Mouse (Mus musculus): ENCODE measurements around the gene Gm20388.

Gm20388 gene

DNA sequence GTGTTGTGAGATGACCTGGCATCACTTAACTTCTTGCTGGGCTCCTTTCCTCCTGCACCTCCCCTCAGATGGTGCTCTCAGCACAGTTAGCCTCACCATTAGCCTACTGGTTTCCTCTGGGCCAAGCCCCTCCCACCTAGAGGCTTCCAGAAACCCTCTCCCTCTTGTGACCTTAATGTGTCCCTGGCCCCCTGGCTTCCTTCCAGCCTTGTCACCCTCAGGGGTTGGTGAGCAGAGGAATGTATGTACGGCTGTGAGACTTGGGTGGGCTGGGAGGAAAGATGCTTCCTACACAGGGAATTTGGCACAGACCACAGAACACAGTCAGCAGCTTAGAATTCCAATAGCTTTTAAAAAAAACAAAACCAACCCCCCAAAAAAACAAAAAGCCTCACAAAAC lies 1970.2 kb downstream of the Gm20388 start:
- DNase-seq (ENCODE audit: low read depth, low spot score): no peak

DNA sequence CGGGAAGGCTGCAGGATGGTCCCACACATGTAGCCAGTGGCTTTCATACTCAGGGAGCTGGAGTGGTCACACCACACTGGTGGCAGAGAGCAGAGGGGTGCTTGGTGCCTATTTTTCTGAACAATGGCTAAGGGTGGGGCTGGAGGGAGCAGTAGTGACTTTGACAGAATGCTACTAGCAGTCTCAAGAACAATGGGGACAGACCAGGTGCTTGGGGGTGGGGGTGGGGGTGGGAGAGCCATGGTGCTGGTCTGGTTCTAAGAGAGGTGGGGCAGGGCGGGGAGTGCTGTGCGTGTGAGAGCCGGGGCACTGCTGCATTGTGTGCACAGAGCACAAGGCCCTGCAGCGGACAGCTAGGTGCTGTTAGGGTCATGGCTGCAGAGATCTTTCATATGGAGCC lies 1971.3 kb downstream of the Gm20388 start:
- no peak for DNase-seq (ENCODE audit: low read depth, low spot score)

DNA sequence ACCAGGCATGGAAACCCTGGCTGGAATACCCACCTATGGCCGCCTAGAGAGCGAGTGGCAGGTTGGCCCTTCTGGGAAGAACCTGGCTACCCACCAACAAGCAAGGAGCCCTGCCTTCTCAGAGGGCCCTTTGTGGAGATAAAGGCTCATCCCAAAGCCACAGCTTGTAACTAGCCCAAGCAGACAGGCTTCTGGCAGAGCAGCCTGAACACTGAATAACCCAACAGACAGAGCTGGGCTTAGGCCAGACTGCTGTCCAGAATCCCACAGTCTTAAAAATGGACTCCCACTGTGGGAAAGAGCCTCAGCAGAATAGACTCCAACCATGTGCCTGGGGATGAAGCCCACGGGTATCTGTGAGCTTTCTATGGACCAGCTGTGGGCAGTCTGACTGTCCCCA lies 1973.5 kb downstream of the Gm20388 start:
- no peak for DNase-seq (ENCODE audit: low read depth, low spot score)

DNA sequence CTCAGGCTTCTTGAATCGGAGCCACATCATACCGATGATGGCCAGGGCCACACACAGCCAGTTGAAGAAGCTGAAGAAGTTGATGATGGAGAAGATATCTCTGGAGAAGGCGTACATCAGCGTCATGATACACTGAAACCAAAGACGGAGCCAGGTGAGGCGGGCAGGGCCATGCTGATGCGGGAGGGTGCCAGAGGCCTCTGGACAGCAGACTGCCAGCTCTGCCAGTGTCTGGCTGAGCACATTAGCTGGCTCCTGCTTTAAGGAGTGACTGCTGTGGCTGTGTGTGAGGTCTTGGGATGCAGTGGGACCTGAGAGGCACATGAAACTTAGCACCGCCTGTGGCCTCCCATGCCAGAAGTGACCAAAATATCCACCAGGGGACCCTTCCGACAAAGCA lies 1974.4 kb downstream of the Gm20388 start:
- no peak for DNase-seq (ENCODE audit: low read depth, low spot score)

DNA sequence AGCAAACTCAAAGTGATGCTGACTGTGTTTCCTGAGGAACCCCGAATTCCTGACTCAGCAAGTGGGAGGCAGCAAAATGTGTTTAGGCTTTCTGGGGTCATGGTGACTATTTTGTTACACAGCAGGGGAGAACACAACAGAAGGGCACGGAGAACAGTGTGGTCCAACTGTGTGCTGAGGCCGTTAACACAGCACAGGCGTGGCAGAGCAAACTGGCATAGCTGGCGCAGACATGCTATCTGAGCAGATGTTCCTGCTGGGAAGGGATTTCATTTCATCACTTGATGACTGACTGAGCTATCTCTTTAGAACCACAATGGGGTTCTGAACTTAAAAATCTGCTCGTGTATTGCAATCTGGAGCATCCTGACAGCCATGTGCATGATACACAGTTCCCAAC lies 1974.8 kb downstream of the Gm20388 start:
- no peak for DNase-seq (ENCODE audit: low read depth, low spot score)

DNA sequence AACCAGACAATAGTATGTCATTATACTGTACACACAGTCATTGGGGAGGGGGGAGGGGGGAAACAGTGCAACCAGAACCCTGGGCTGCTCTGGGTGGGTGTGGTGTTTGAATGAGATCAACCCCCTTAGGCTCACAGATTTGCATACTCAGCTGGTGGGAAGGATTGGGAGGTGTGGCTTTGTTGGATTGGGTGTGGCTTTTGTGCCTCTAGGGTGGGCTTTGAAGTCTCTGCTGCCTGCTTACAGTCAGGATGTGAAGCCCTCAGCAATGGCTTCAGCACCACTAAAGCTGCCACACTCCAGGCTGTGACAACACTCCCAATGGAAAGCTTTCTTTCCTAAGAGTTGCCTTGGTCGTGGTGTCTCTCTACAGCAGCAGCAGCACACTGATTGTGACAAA lies 1976.9 kb downstream of the Gm20388 start:
- DNase-seq (ENCODE audit: low read depth, low spot score): no peak

DNA sequence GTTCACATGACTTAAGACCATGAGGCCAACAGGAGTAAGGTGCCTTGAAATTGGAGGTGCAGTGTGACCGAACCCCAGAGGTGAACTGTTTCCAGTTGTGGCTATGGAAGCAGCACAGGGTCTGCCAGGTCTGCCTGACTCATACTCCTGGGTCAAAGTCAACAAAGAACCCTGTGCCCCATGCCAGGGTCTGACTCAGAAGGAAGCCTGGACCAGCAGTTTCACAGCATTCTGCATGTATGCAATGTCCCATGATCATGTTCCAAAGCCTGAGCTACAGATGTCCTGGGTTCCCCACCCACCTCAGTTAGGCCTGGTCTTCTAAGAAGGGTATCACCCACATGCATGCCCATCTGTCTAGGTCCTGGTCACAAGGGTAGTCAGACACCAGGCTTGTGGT lies 1978.7 kb downstream of the Gm20388 start:
- no peak for DNase-seq (ENCODE audit: low read depth, low spot score)

- no peak for DNase-seq (ENCODE audit: low read depth, low spot score)
These were observed 1979.5 kb downstream of the Gm20388 start for GRCm38 (mm10) chr8:121889810-121890785.

GRCm38 (mm10) chr8:121892875-121893274 lies 1982.2 kb downstream of the Gm20388 start:
- DNase-seq (ENCODE audit: low read depth, low spot score): no peak

DNA sequence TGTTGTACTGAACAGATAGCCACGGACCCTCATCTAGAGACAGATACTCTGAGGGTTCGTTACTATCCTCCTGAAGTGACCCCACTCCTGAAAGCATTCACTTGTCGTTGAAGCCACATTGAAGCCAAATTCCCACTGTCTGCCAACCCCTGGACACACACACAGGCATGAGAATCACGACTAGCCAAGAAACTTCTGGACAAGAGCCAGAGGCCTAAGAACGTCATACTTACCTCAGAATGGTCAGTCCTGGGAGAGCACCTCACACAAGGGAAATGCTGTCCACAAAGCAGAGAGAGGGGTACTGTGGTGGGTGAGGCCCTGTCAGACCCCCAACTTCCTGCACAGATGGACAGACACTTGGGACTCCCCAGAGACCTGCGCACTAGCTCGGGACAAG lies 1985.3 kb downstream of the Gm20388 start:
- DNase-seq (ENCODE audit: low read depth, low spot score): no peak

- no peak for DNase-seq (ENCODE audit: low read depth, low spot score)
These were observed 1986.0 kb downstream of the Gm20388 start for GRCm38 (mm10) chr8:121896476-121897145.

- DNase-seq (ENCODE audit: low read depth, low spot score): no peak
These were observed 1986.6 kb downstream of the Gm20388 start for GRCm38 (mm10) chr8:121897205-121897604.

DNA sequence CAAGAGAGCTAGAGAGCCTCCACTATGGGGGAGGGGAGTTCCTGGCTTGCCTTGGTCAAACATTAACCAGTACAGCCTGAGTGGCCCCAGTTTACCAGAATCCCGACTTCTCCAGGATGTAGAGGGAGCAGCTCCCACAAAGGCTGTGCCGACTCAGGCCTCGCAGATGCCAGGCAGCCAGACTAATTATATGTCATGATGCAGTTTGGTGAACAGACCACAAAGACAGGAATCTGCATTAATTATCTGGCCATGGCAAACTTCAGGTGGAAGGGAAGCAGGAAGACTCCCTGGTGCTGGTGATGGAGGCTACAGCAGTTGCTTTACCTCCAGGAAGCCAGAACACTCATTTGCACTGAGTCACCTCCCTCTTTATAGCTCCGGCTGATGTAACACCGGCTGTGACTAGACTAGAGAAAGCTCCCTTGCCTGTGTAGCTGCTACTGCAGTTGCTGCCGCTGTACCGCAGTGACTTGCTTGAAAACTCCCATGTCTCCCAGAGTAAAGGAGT lies 1987.3 kb downstream of the Gm20388 start:
- DNase-seq (ENCODE audit: low read depth, low spot score): no peak

DNA sequence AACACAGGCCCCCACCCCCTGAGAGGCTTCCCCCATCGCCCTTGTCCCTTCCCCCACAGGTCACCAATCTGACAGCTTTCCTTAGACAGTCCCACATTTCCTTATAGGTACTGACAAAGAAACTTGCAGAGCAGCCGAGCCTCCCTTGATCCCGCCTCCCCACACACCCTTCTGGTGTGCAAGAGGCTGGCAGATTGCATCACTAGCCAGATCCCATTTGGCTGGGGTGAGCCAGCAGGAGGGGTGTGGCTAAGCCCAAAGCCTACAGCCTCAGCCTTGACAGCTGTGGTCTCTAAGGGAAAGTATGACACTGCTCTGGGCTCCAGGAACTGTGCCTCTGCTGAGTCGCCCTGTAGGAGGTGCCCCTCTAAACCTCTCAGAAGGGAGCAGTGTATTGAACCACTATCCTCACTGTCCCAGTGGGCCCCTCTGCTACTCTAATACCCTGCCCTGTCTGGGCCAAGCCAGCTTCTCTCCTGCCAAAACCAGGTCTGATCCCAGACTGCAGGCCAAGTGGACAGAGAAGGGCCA lies 1987.8 kb downstream of the Gm20388 start:
- DNase-seq (ENCODE audit: low read depth, low spot score): peak; percentile 91

GRCm38 (mm10) chr8:121899180-121900044 lies 1988.8 kb downstream of the Gm20388 start:
- peak; percentile 93 for DNase-seq (ENCODE audit: low read depth, low spot score)

GRCm38 (mm10) chr8:121901498-121902236 lies 1991.0 kb downstream of the Gm20388 start:
- DNase-seq (ENCODE audit: low read depth, low spot score): no peak

- DNase-seq (ENCODE audit: low read depth, low spot score): no peak
These were observed 1993.3 kb downstream of the Gm20388 start for GRCm38 (mm10) chr8:121903977-121904376.

DNA sequence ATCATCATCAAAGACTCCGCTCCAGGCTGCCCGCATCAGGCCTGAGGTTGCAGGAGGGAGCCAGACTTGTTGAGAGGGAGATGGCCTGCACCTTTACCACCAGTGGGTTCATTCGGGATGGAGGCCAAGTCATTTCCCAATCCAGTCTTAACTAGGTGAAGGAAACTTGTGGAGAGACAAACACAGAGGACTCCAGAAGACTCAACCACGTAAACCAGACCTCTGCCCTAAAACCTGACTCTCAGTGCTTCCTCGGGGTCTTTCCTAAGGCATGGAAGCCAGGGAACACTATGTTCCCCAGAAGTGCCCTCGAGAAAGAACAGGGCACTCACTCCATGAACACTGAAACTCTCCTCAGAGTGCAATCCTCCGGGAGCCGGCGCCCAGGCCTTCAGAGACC lies 1994.4 kb downstream of the Gm20388 start:
- no peak for DNase-seq (ENCODE audit: low read depth, low spot score)

DNA sequence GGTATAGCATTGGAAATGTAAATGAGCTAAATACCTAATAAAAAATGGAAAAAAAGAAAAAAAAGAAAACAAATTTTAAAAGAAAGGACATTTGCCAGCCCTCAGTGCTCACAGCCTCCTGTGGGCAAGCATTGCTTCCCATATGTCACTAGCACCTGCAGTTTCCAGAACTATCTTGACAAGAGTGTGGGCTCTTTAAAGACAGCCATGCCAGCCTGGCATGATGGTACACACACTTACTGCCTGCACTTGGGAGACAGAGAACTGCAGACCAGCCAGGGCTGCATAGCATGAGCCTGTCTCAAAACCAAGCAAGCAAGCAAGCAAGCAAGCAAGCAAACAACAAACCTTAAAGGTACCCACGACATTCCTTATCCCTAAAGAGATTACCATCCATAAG lies 1994.8 kb downstream of the Gm20388 start:
- DNase-seq (ENCODE audit: low read depth, low spot score): no peak

DNA sequence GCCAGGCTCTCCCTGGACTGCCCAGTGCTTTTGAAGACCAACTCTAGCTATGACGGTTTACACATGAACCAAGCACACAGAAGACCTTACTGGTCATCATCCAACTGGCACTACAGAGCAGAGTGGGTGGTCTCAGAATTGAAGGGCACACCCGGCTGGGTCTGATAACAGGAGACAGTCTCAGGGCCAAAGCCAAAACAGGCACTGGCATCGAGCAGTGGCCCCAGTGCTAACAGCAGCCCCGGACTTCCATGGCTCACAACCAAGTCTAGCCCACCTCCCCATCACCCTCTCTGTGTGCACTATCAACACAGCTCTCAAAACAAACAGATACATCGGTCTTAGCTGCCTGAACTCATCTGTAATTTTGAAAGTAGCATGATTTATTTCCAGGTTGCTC lies 1995.2 kb downstream of the Gm20388 start:
- no peak for DNase-seq (ENCODE audit: low read depth, low spot score)

All from c-Kit-negative CD71-positive TER-119-positive erythroid progenitor cells, embryonic 14.5 days (primary cell).